Mouse (Mus musculus): ENCODE data around the gene Hipk2. TPM values are rescaled to one million over a fixed set of nuclear protein-coding genes. Genes with fewer than 3 reads are reported as not detected.

The Hipk2 gene
- polyA plus RNA-seq, 1 experiment from 2014 or later, result 46.9 TPM

- WGBS, result 93% methylated on average over 2 of the region's 2 CpGs
- no peak for ATAC-seq
- Histone ChIP-seq H3K4me2 (replicated peaks) (no peak overlapping the region), H3K36me3 (no peaks in the 10 kb centered on the region), H3K4me3 (replicated peaks) (no peak overlapping the region), H3K9me3 (no peaks in the 10 kb centered on the region), H3K4me1 (replicated peaks) (peaks cover 34% of the 10 kb centered on the region), H3K27ac (no peak overlapping the region), H3K9ac (replicated peaks) (no peak overlapping the region), H3K27me3 (no peaks in the 10 kb centered on the region)
These were observed 120.8 kb downstream of the Hipk2 start for GRCm38 (mm10) chr6:38755188-38755587.

GRCm38 (mm10) chr6:38753729-38754128 lies 122.2 kb downstream of the Hipk2 start:
- Histone ChIP-seq H3K4me3 (replicated peaks) (no peak overlapping the region), H3K27ac (peak overlapping the region; percentile 31; the same call in 1 of the 2 replicates), H3K4me2 (replicated peaks) (no peak overlapping the region), H3K27me3 (no peaks in the 10 kb centered on the region), H3K9me3 (no peaks in the 10 kb centered on the region), H3K36me3 (no peaks in the 10 kb centered on the region), H3K4me1 (replicated peaks) (peaks cover 21% of the 10 kb centered on the region; the same call in 1 of the 2 replicates), H3K9ac (replicated peaks) (no peak overlapping the region)
- 0 out of 2 replicates have a peak, but pooled peaks have one; percentile 9 for ATAC-seq
- 80% methylated on average over 2 of the region's 2 CpGs for WGBS

- Histone ChIP-seq H3K4me3 (replicated peaks) (no peak overlapping the region), H3K4me2 (replicated peaks) (no peak overlapping the region), H3K9ac (replicated peaks) (no peak overlapping the region), H3K36me3 (no peaks in the 10 kb centered on the region), H3K27me3 (no peaks in the 10 kb centered on the region), H3K9me3 (no peaks in the 10 kb centered on the region), H3K4me1 (replicated peaks) (peaks cover 16% of the 10 kb centered on the region; the same call in 1 of the 2 replicates), H3K27ac (no peak overlapping the region)
- ATAC-seq, result no peak
- 89% methylated on average over 2 of the region's 2 CpGs for WGBS
These were observed 122.9 kb downstream of the Hipk2 start for GRCm38 (mm10) chr6:38753025-38753424.

GRCm38 (mm10) chr6:38752495-38752894 lies 123.5 kb downstream of the Hipk2 start:
- 82% methylated on average over 6 of the region's 6 CpGs for WGBS
- no peak overlapping the region for H3K9ac ChIP-seq (replicated peaks)
- no peak overlapping the region for H3K4me2 ChIP-seq (replicated peaks)
- no peaks in the 10 kb centered on the region for H3K36me3 ChIP-seq
- no peaks in the 10 kb centered on the region for H3K9me3 ChIP-seq
- ATAC-seq, result 0 out of 2 replicates have a peak, but pooled peaks have one; percentile 9
- H3K4me3 ChIP-seq (replicated peaks), result no peak overlapping the region
- no peaks in the 10 kb centered on the region for H3K27me3 ChIP-seq
- peaks cover 10% of the 10 kb centered on the region; the same call in 1 of the 2 replicates for H3K4me1 ChIP-seq (replicated peaks)
- H3K27ac ChIP-seq, result no peak overlapping the region

- Histone ChIP-seq H3K4me2 (replicated peaks) (no peak overlapping the region), H3K4me1 (replicated peaks) (peaks cover 5% of the 10 kb centered on the region; the same call in 1 of the 2 replicates), H3K9me3 (no peaks in the 10 kb centered on the region), H3K36me3 (peaks cover 35% of the 10 kb centered on the region), H3K4me3 (replicated peaks) (no peak overlapping the region), H3K27ac (no peak overlapping the region), H3K27me3 (no peaks in the 10 kb centered on the region), H3K9ac (replicated peaks) (no peak overlapping the region)
- 92% methylated on average over 4 of the region's 4 CpGs for WGBS
- no peak for ATAC-seq
These were observed 127.9 kb downstream of the Hipk2 start for GRCm38 (mm10) chr6:38748037-38748436.

GRCm38 (mm10) chr6:38743351-38743750 lies 132.6 kb downstream of the Hipk2 start:
- Histone ChIP-seq H3K4me3 (replicated peaks) (no peak overlapping the region), H3K36me3 (peaks cover 77% of the 10 kb centered on the region), H3K4me1 (replicated peaks) (peaks cover 5% of the 10 kb centered on the region; the same call in 1 of the 2 replicates), H3K27me3 (no peaks in the 10 kb centered on the region), H3K27ac (no peak overlapping the region), H3K4me2 (replicated peaks) (no peak overlapping the region), H3K9me3 (no peaks in the 10 kb centered on the region), H3K9ac (replicated peaks) (no peak overlapping the region)
- WGBS, result 99% methylated on average over 7 of the region's 7 CpGs
- no peak for ATAC-seq

GRCm38 (mm10) chr6:38742441-38742840 lies 133.5 kb downstream of the Hipk2 start:
- Histone ChIP-seq H3K36me3 (peaks cover 84% of the 10 kb centered on the region), H3K4me1 (replicated peaks) (peaks cover 5% of the 10 kb centered on the region; the same call in 1 of the 2 replicates), H3K27ac (no peak overlapping the region), H3K4me3 (replicated peaks) (no peak overlapping the region), H3K9me3 (no peaks in the 10 kb centered on the region), H3K4me2 (replicated peaks) (no peak overlapping the region), H3K27me3 (no peaks in the 10 kb centered on the region), H3K9ac (replicated peaks) (no peak overlapping the region)
- 96% methylated on average over 3 of the region's 3 CpGs for WGBS
- no peak for ATAC-seq

GRCm38 (mm10) chr6:38741024-38741423 lies 134.9 kb downstream of the Hipk2 start:
- WGBS, result 93% methylated on average over 3 of the region's 3 CpGs
- H3K36me3 ChIP-seq, result peaks cover 88% of the 10 kb centered on the region
- no peaks in the 10 kb centered on the region for H3K9me3 ChIP-seq
- no peak for ATAC-seq
- no peak overlapping the region for H3K4me3 ChIP-seq (replicated peaks)
- no peaks in the 10 kb centered on the region for H3K27me3 ChIP-seq
- no peak overlapping the region for H3K9ac ChIP-seq (replicated peaks)
- 0 out of 2 replicates have a peak, but pooled peaks cover 7% of the 10 kb centered on the region for H3K4me1 ChIP-seq (replicated peaks)
- no peak overlapping the region for H3K27ac ChIP-seq
- no peak overlapping the region for H3K4me2 ChIP-seq (replicated peaks)

- peaks cover 86% of the 10 kb centered on the region for H3K36me3 ChIP-seq
- H3K9me3 ChIP-seq, result no peaks in the 10 kb centered on the region
- H3K4me2 ChIP-seq (replicated peaks), result no peak overlapping the region
- H3K9ac ChIP-seq (replicated peaks), result no peak overlapping the region
- no peak overlapping the region for H3K4me3 ChIP-seq (replicated peaks)
- H3K27me3 ChIP-seq, result no peaks in the 10 kb centered on the region
- no peak overlapping the region for H3K27ac ChIP-seq
- WGBS, result 67% methylated on average over 3 of the region's 3 CpGs
- ATAC-seq, result no peak
- H3K4me1 ChIP-seq (replicated peaks), result 0 out of 2 replicates have a peak, but pooled peaks cover 5% of the 10 kb centered on the region
These were observed 136.7 kb downstream of the Hipk2 start for GRCm38 (mm10) chr6:38739266-38739665.

- 0 out of 2 replicates have a peak, but pooled peaks cover 5% of the 10 kb centered on the region for H3K4me1 ChIP-seq (replicated peaks)
- ATAC-seq, result no peak
- no peak overlapping the region for H3K9ac ChIP-seq (replicated peaks)
- no peak overlapping the region for H3K4me3 ChIP-seq (replicated peaks)
- 50% methylated on average over 2 of the region's 2 CpGs for WGBS
- no peak overlapping the region for H3K4me2 ChIP-seq (replicated peaks)
- peaks cover 81% of the 10 kb centered on the region for H3K36me3 ChIP-seq
- H3K9me3 ChIP-seq, result no peaks in the 10 kb centered on the region
- H3K27me3 ChIP-seq, result no peaks in the 10 kb centered on the region
- no peak overlapping the region for H3K27ac ChIP-seq
These were observed 138.2 kb downstream of the Hipk2 start for GRCm38 (mm10) chr6:38737763-38738162.

- H3K4me3 ChIP-seq (replicated peaks), result no peak overlapping the region
- H3K36me3 ChIP-seq, result peaks cover 67% of the 10 kb centered on the region
- no peak overlapping the region for H3K9ac ChIP-seq (replicated peaks)
- ATAC-seq, result peak; percentile 86
- H3K27ac ChIP-seq, result peak overlapping the region; percentile 49
- H3K4me1 ChIP-seq (replicated peaks), result peaks cover 11% of the 10 kb centered on the region
- no peak overlapping the region for H3K4me2 ChIP-seq (replicated peaks)
- H3K27me3 ChIP-seq, result no peaks in the 10 kb centered on the region
- WGBS, result 26% methylated on average over 4 of the region's 4 CpGs
- H3K9me3 ChIP-seq, result no peaks in the 10 kb centered on the region
These were observed 139.7 kb downstream of the Hipk2 start for GRCm38 (mm10) chr6:38736240-38736639.

- H3K27ac ChIP-seq, result no peak overlapping the region
- 79% methylated on average over 3 of the region's 3 CpGs for WGBS
- peaks cover 27% of the 10 kb centered on the region for H3K4me1 ChIP-seq (replicated peaks)
- no peak for ATAC-seq
- H3K4me3 ChIP-seq (replicated peaks), result no peak overlapping the region
- no peaks in the 10 kb centered on the region for H3K9me3 ChIP-seq
- no peak overlapping the region for H3K9ac ChIP-seq (replicated peaks)
- H3K27me3 ChIP-seq, result no peaks in the 10 kb centered on the region
- no peak overlapping the region for H3K4me2 ChIP-seq (replicated peaks)
- H3K36me3 ChIP-seq, result peaks cover 63% of the 10 kb centered on the region
These were observed 143.3 kb downstream of the Hipk2 start for GRCm38 (mm10) chr6:38732681-38733080.

Measured in midbrain, embryonic 13.5 days (tissue).